Mouse (Mus musculus) forebrain, embryonic 12.5 days (tissue): ENCODE measurements around the gene Ubxn1. TPM values are rescaled to one million over a fixed set of nuclear protein-coding genes. Genes with fewer than 3 reads are reported as not detected.
"Not testable (repeated sequence)": the region's sequence is repeated elsewhere in the genome, so short reads cannot be mapped to it uniquely, and the experiment has no call there.

Experiments
- ATAC-seq: fragments of 200-750 bp; cut with Nextera tagmentation; 2 replicates; pipeline ENCODE4 v1.8.0; 2017; ENCODE audit warnings: moderate TSS enrichment; ENCODE audit not compliant: low FRiP score
- H3K27ac ChIP-seq: fragments of 300-500 bp; sonication (generic); 2 replicates; pipeline ENCODE4 v1.5.1; 2016; ENCODE audit warnings: mild to moderate bottlenecking
- H3K27me3 ChIP-seq: fragments of 300-500 bp; sonication (generic); 2 replicates; pipeline ENCODE4 v1.6.1; 2016; ENCODE audit warnings: mild to moderate bottlenecking
- H3K36me3 ChIP-seq: fragments of 300-500 bp; sonication (generic); replicated peaks from 2 replicates; pipeline ENCODE4 v1.6.1; 2016; ENCODE audit warnings: mild to moderate bottlenecking
- H3K4me1 ChIP-seq: fragments of 300-500 bp; sonication (generic); 2 replicates; pipeline ENCODE4 v1.6.1; 2016
- H3K4me2 ChIP-seq: fragments of 300-500 bp; sonication (generic); 2 replicates; pipeline ENCODE4 v1.6.1; 2016; ENCODE audit warnings: mild to moderate bottlenecking, moderate library complexity
- H3K4me3 ChIP-seq: fragments of 300-500 bp; sonication (generic); replicated peaks from 2 replicates; pipeline ENCODE4 v1.5.1; 2016; ENCODE audit warnings: mild to moderate bottlenecking
- H3K9ac ChIP-seq: fragments of 300-500 bp; sonication (generic); 2 replicates; pipeline ENCODE4 v1.6.1; 2016; ENCODE audit warnings: mild to moderate bottlenecking
- H3K9me3 ChIP-seq: fragments of 300-500 bp; sonication (generic); 2 replicates; pipeline ENCODE4 v1.6.1; 2016
- WGBS: fragments of 180-500 bp; shearing (Covaris S2); methylation state at CpG from one replicate; pipeline ENCODE4 v1.1.7; 2016; 5-methylcytosine and 5-hydroxymethylcytosine counted together
- polyA plus RNA-seq: library from polyadenylated mRNA; unstranded; fragments of >200 nt; fragmentation: Nextera tagmentation; extraction: Ambion mirVana; gene quantifications from 2 replicates; pipeline ENCODE4 v1.2.1, GENCODE M21; 2016

The Ubxn1 gene
- polyA plus RNA-seq, 1 experiment from 2014 or later: 178 TPM

- Histone ChIP-seq H3K4me2 (no peak overlapping the region), H3K4me1 (peaks cover 40% of the 10 kb centered on the region), H3K9me3 (no peaks in the 10 kb centered on the region), H3K36me3 (peaks cover 36% of the 10 kb centered on the region), H3K27me3 (no peaks in the 10 kb centered on the region), H3K9ac (no peak overlapping the region), H3K4me3 (no peak overlapping the region), H3K27ac (no peak overlapping the region)
- ATAC-seq: no peak
- 89% methylated on average over 9 of the region's 9 CpGs for WGBS
Measured at GRCm38 (mm10) chr19:8895397-8895960, 24.2 kb downstream of the Ubxn1 start.

GRCm38 (mm10) chr19:8896231-8896630 is 24.9 kb downstream of the Ubxn1 start:
- not testable (repeated sequence) for H3K27ac ChIP-seq

GRCm38 (mm10) chr19:8897211-8897864 is 26.0 kb downstream of the Ubxn1 start:
- Histone ChIP-seq H3K9ac (peak overlapping the region; percentile 95), H3K4me1 (peaks cover 43% of the 10 kb centered on the region), H3K36me3 (peaks cover 39% of the 10 kb centered on the region), H3K4me2 (peak overlapping the region; percentile 60), H3K4me3 (peak overlapping the region; percentile 94), H3K27ac (peak overlapping the region; percentile 89)
- not testable (repeated sequence) for H3K27me3 ChIP-seq, H3K9me3 ChIP-seq
- WGBS: 27% methylated on average over 21 of the region's 21 CpGs
- ATAC-seq: peak; percentile 33; the same call in 1 of the 2 replicates

More at GRCm38 (mm10) chr19:8896231-8896630, 24.9 kb downstream of the Ubxn1 start:
- not testable (repeated sequence) for H3K4me2 ChIP-seq, H3K27me3 ChIP-seq, H3K9me3 ChIP-seq, H3K4me3 ChIP-seq, ATAC-seq
- Histone ChIP-seq H3K4me1 (peaks cover 43% of the 10 kb centered on the region), H3K36me3 (peaks cover 35% of the 10 kb centered on the region), H3K9ac (0 out of 2 replicates have a peak overlapping the region, but pooled peaks have one; percentile 7)
- WGBS: 78% methylated on average over 5 of the region's 5 CpGs

- H3K27ac ChIP-seq: peak within 1 kb of the TSS; percentile 89
- H3K4me2 ChIP-seq: peak within 1 kb of the TSS; percentile 73
- peaks cover 43% of the 10 kb centered on the region for H3K4me1 ChIP-seq
- H3K27me3 ChIP-seq: no peaks in the 10 kb centered on the region
- H3K4me3 ChIP-seq: peak within 1 kb of the TSS; percentile 94
- WGBS: under 1% methylated on average over 53 of the region's 53 CpGs
- peak within 1 kb of the TSS; percentile 95 for H3K9ac ChIP-seq
- peak; percentile 99 for ATAC-seq
- H3K9me3 ChIP-seq: no peaks in the 10 kb centered on the region
- peaks cover 43% of the 10 kb centered on the region for H3K36me3 ChIP-seq
Measured at GRCm38 (mm10) chr19:8897865-8898495, 26.7 kb downstream of the Ubxn1 start, which contains the start of gene Ganab. Ganab (plus strand) TSS chr19:8898071.

GRCm38 (mm10) chr19:8898576-8898975 is 27.3 kb downstream of the Ubxn1 start:
- 14% methylated on average over 13 of the region's 13 CpGs for WGBS
- H3K9ac ChIP-seq: peak overlapping the region; percentile 95
- peaks cover 40% of the 10 kb centered on the region for H3K4me1 ChIP-seq
- H3K27me3 ChIP-seq: no peaks in the 10 kb centered on the region
- no peak for ATAC-seq
- H3K36me3 ChIP-seq: peaks cover 49% of the 10 kb centered on the region
- no peaks in the 10 kb centered on the region for H3K9me3 ChIP-seq
- peak overlapping the region; percentile 89 for H3K27ac ChIP-seq
- H3K4me3 ChIP-seq: peak overlapping the region; percentile 94
- H3K4me2 ChIP-seq: peak overlapping the region; percentile 73

GRCm38 (mm10) chr19:8899079-8899478 is 27.8 kb downstream of the Ubxn1 start:
- Histone ChIP-seq H3K9me3 (no peaks in the 10 kb centered on the region), H3K4me2 (peak overlapping the region; percentile 73), H3K4me3 (peak overlapping the region; percentile 94), H3K4me1 (peaks cover 35% of the 10 kb centered on the region), H3K9ac (peak overlapping the region; percentile 95), H3K27me3 (no peaks in the 10 kb centered on the region), H3K36me3 (peaks cover 53% of the 10 kb centered on the region), H3K27ac (no peak overlapping the region)
- 72% methylated on average over 3 of the region's 3 CpGs for WGBS
- ATAC-seq: no peak

GRCm38 (mm10) chr19:8903412-8903811 is 32.1 kb downstream of the Ubxn1 start:
- no peak overlapping the region for H3K4me2 ChIP-seq
- H3K9ac ChIP-seq: no peak overlapping the region
- ATAC-seq: no peak
- no peaks in the 10 kb centered on the region for H3K9me3 ChIP-seq
- peaks cover 68% of the 10 kb centered on the region for H3K36me3 ChIP-seq
- WGBS: 96% methylated on average over 5 of the region's 5 CpGs
- H3K27me3 ChIP-seq: no peaks in the 10 kb centered on the region
- H3K27ac ChIP-seq: no peak overlapping the region
- peaks cover 14% of the 10 kb centered on the region for H3K4me1 ChIP-seq
- H3K4me3 ChIP-seq: no peak overlapping the region

GRCm38 (mm10) chr19:8908531-8908930 is 37.2 kb downstream of the Ubxn1 start:
- H3K9ac ChIP-seq: no peak overlapping the region
- WGBS: 84% methylated on average over 6 of the region's 6 CpGs
- no peak overlapping the region for H3K4me2 ChIP-seq
- no peak overlapping the region for H3K4me3 ChIP-seq
- H3K27ac ChIP-seq: no peak overlapping the region
- H3K27me3 ChIP-seq: no peaks in the 10 kb centered on the region
- no peaks in the 10 kb centered on the region for H3K9me3 ChIP-seq
- H3K36me3 ChIP-seq: peaks cover 97% of the 10 kb centered on the region
- no peak for ATAC-seq
- H3K4me1 ChIP-seq: no peaks in the 10 kb centered on the region

GRCm38 (mm10) chr19:8911810-8912209 is 40.5 kb downstream of the Ubxn1 start:
- Histone ChIP-seq H3K9ac (no peak overlapping the region), H3K27ac (no peak overlapping the region), H3K4me3 (no peak overlapping the region), H3K4me2 (no peak overlapping the region), H3K27me3 (no peaks in the 10 kb centered on the region), H3K4me1 (no peaks in the 10 kb centered on the region), H3K9me3 (no peaks in the 10 kb centered on the region), H3K36me3 (peaks cover 100% of the 10 kb centered on the region)
- 98% methylated on average over 5 of the region's 5 CpGs for WGBS
- no peak for ATAC-seq

GRCm38 (mm10) chr19:8914212-8914611 is 42.9 kb downstream of the Ubxn1 start:
- ATAC-seq: no peak
- peaks cover 83% of the 10 kb centered on the region for H3K36me3 ChIP-seq
- no peak overlapping the region for H3K27ac ChIP-seq
- no peak overlapping the region for H3K4me2 ChIP-seq
- H3K9me3 ChIP-seq: no peaks in the 10 kb centered on the region
- no peaks in the 10 kb centered on the region for H3K4me1 ChIP-seq
- H3K9ac ChIP-seq: no peak overlapping the region
- H3K27me3 ChIP-seq: no peaks in the 10 kb centered on the region
- no peak overlapping the region for H3K4me3 ChIP-seq
- whole genome bisulfite sequencing: 93% methylated on average over 3 of the region's 3 CpGs

- Histone ChIP-seq H3K27ac (no peak overlapping the region), H3K9ac (no peak overlapping the region), H3K27me3 (no peaks in the 10 kb centered on the region), H3K4me2 (no peak overlapping the region), H3K4me3 (no peak overlapping the region), H3K4me1 (peaks cover 16% of the 10 kb centered on the region), H3K9me3 (no peaks in the 10 kb centered on the region), H3K36me3 (peaks cover 39% of the 10 kb centered on the region)
- ATAC-seq: no peak
- WGBS: 97% methylated on average over 3 of the region's 3 CpGs
Measured at GRCm38 (mm10) chr19:8919000-8919399, 47.7 kb downstream of the Ubxn1 start.

GRCm38 (mm10) chr19:8919684-8920072 is 48.4 kb downstream of the Ubxn1 start:
- no peak overlapping the region; the same call in 1 of the 2 replicates for H3K9ac ChIP-seq
- peaks cover 32% of the 10 kb centered on the region for H3K36me3 ChIP-seq
- H3K4me1 ChIP-seq: peaks cover 16% of the 10 kb centered on the region
- no peaks in the 10 kb centered on the region for H3K27me3 ChIP-seq
- peak overlapping the region; percentile 85 for H3K4me2 ChIP-seq
- ATAC-seq: no peak
- peak overlapping the region; percentile 83 for H3K4me3 ChIP-seq
- peak overlapping the region; percentile 89 for H3K27ac ChIP-seq
- WGBS: 67% methylated on average over 6 of the region's 6 CpGs
- no peaks in the 10 kb centered on the region for H3K9me3 ChIP-seq
